ENCODE assay signal across 17 mouse cellular contexts in genomic region chr11:56751918-56752317, GRCm38 (mm10).
DNase-seq lines count a peak whose midpoint lies in the region; TF ChIP-seq lines count a peak whose summit lies in the region.
"Had no signal": no experiment of that assay in that cellular context is flagged by ENCODE, and none has a peak within 500 bp of the region (broad histone marks: within the 10 kb centered on the region; RNA-seq: fewer than 3 reads in every experiment).

No protein-coding gene starts in this region.

- no peak for TF ChIP-seq POLR2A in thymus, adult 2 months (IDR thresholded peaks at IDR 0.05; ENCODE audit: control insufficient read depth, extremely low read depth, insufficient read depth, low read length, poor library complexity)

- 79% methylated on average over 5 of the region's 5 CpGs for WGBS in thymus, adult 2 months

- H3K4me3 ChIP-seq in thymus, adult 2 months (ENCODE audit: control insufficient read depth, insufficient read depth, low read length) = no peak overlapping the region
- H3K4me3 ChIP-seq: embryonic facial prominence, embryonic 10.5 days; erythroblast, embryonic 14.5 days; intestine, embryonic 15.5 days; midbrain, embryonic 12.5 days had no signal

- no peaks in the 10 kb centered on the region for H3K4me1 ChIP-seq in thymus, adult 2 months (replicated peaks; ENCODE audit: control insufficient read depth, insufficient read depth, low read length)
- H3K4me1 ChIP-seq: intestine, embryonic 15.5 days had no signal

- peak; percentile 68 to 75 for DNase-seq in cerebellum, postnatal 10 days
- DNase-seq in cerebellum, adult 18-20 months = no peak
- DNase-seq in left cerebral cortex, postnatal 4 days = peak; percentile 45
- no peak for DNase-seq in left cerebral cortex, adult 11 months (ENCODE audit: low spot score)
- DNase-seq in heart, postnatal 4 days = peak; percentile 16
- DNase-seq in retina, embryonic 14.5 days (ENCODE audit: low spot score) = peak; percentile 26
- no peak for DNase-seq in kidney, postnatal 10 days
- DNase-seq in thymus, adult 2 months = no peak
- DNase-seq: cerebellum, adult 9-10 months; gastrocnemius, postnatal 14 days; right cerebral cortex, postnatal 25 days had no signal

- no peak for TF ChIP-seq CTCF in thymus, adult 2 months (IDR thresholded peaks at IDR 0.05; ENCODE audit: borderline replicate concordance, control insufficient read depth, extremely low read depth, insufficient read depth, low read length, poor library complexity)

- no peak overlapping the region for H3K27ac ChIP-seq in thymus, adult 2 months (ENCODE audit: control insufficient read depth, insufficient read depth, low read length)
- H3K27ac ChIP-seq: embryonic facial prominence, embryonic 10.5 days; intestine, embryonic 15.5 days; kidney, postnatal 0 days; midbrain, embryonic 12.5 days had no signal

- no peaks in the 10 kb centered on the region for H3K27me3 ChIP-seq in thymus, adult 2 months (ENCODE audit: control insufficient read depth, insufficient read depth, low read length)
- H3K27me3 ChIP-seq: intestine, embryonic 15.5 days; midbrain, embryonic 12.5 days; Patski had no signal

- no peaks in the 10 kb centered on the region for H3K36me3 ChIP-seq in thymus, adult 2 months (ENCODE audit: control insufficient read depth, insufficient read depth, low read length)
- H3K36me3 ChIP-seq: embryonic facial prominence, embryonic 10.5 days; intestine, embryonic 15.5 days; midbrain, embryonic 12.5 days had no signal

- intact Hi-C loops in left cerebral cortex, postnatal 4 days (cut with DNase I) = no loop called here

Comparison
In these comparisons a context has a peak if more than half of its experiments do, and no peak if none do; other contexts are left out.
1. DNase-seq: peak in cerebellum, postnatal 10 days (2 of 2), left cerebral cortex, postnatal 4 days (single experiment), heart, postnatal 4 days (single experiment) and retina, embryonic 14.5 days (single experiment); none in cerebellum, adult 18-20 months (0 of 2), left cerebral cortex, adult 11 months (single experiment), kidney, postnatal 10 days (single experiment) and thymus, adult 2 months (single experiment).